Mouse (Mus musculus) bone marrow, adult 2 months (tissue): Measurements from ENCODE around the gene Nps.

ENCODE experiments used
- CTCF ChIP-seq: fragments of 200-500 bp; IDR thresholded peaks from 2 replicates; pipeline ENCODE4 v1.5.1; 2011; ENCODE audit warnings: low read length, control low read depth; ENCODE audit not compliant: control insufficient read depth, insufficient read depth
- POLR2A ChIP-seq: fragments of 200-500 bp; IDR thresholded peaks from 2 replicates; pipeline ENCODE4 v1.6.1; 2011; ENCODE audit warnings: low read depth, mild to moderate bottlenecking, control low read depth, low read length, borderline replicate concordance; ENCODE audit not compliant: control insufficient read depth

DNA sequence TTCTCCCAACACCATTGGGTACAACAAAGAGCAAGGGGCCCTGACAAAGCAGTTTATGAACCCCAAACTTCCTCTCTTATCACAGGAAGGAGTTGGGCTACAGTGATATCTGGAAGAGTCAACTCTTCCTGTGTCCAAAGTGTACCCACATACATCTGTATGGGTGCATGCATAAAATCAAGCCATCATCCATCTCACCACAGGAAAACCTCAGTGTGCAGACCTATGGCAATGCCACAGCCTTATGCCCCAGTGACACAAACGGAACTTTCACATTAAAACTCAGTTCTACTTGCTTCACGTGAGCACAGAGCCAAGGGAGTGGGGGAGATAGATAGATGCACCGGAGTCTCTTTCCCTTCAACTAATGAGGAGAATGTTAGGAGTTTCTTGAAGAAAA, 36.0 kb downstream of the Nps start:
- no peak for TF ChIP-seq CTCF
- TF ChIP-seq POLR2A, result no peak
